Mouse (Mus musculus) granulocyte monocyte progenitor cell, adult 5-6 weeks (primary cell): Measurements from ENCODE around the gene Pla2g10. TPM values are rescaled to one million over a fixed set of nuclear protein-coding genes. Genes with fewer than 3 reads are reported as not detected.
"Not testable (repeated sequence)": the region's sequence is repeated elsewhere in the genome, so short reads cannot be mapped to it uniquely, and the experiment has no call there.

Experiments used
- ATAC-seq: replicated peaks from 2 replicates; pipeline ENCODE4 v1.8.0; 2016; ENCODE audit warnings: mild to moderate bottlenecking, moderate TSS enrichment, inconsistent platforms; ENCODE audit not compliant: poor library complexity, severe bottlenecking
- total RNA-seq, 2 experiments: library from RNA; stranded (forward) in 1 of 2; stranded (reverse) in 1 of 2; fragments of 200-712, 200-1000 nt in 1 of 2; fragments of >200 nt in 1 of 2; fragmentation: Nextera tagmentation in 1 of 2; gene quantifications; 2 replicates each; pipeline ENCODE4 v1.2.3; 2014 to 2017

Gene Pla2g10
- total RNA-seq, 2 experiments from 2014 or later = not detected

- no peak for ATAC-seq
These were observed 2.0 kb upstream of the Pla2g10 start for GRCm38 (mm10) chr16:13732786-13733185.

- ATAC-seq = no peak
These were observed 1.4 kb downstream of the Pla2g10 start for GRCm38 (mm10) chr16:13729428-13729827.

GRCm38 (mm10) chr16:13727811-13728335 lies 2.9 kb downstream of the Pla2g10 start:
- no peak for ATAC-seq

GRCm38 (mm10) chr16:13722937-13723336 lies 7.8 kb downstream of the Pla2g10 start:
- ATAC-seq = no peak

GRCm38 (mm10) chr16:13716821-13717553 lies 13.8 kb downstream of the Pla2g10 start:
- peak; percentile 95 for ATAC-seq

- ATAC-seq = no peak
These were observed 15.9 kb downstream of the Pla2g10 start for GRCm38 (mm10) chr16:13714910-13715309.

- ATAC-seq = no peak
These were observed 26.1 kb downstream of the Pla2g10 start for GRCm38 (mm10) chr16:13704676-13705075.

GRCm38 (mm10) chr16:13702184-13702583 lies 28.6 kb downstream of the Pla2g10 start:
- ATAC-seq = no peak

GRCm38 (mm10) chr16:13698998-13699397 lies 31.8 kb downstream of the Pla2g10 start:
- no peak for ATAC-seq

- no peak for ATAC-seq
These were observed 52.0 kb downstream of the Pla2g10 start for GRCm38 (mm10) chr16:13678601-13679319.

GRCm38 (mm10) chr16:13674511-13674910 lies 56.3 kb downstream of the Pla2g10 start:
- no peak for ATAC-seq

GRCm38 (mm10) chr16:13673114-13673513 lies 57.7 kb downstream of the Pla2g10 start:
- ATAC-seq = no peak

- peak; percentile 58 for ATAC-seq
These were observed 58.3 kb downstream of the Pla2g10 start for GRCm38 (mm10) chr16:13672386-13672898.

- peak; percentile 59 for ATAC-seq
These were observed 58.9 kb downstream of the Pla2g10 start, which contains the start of the genes Bfar and 3110001I22Rik for GRCm38 (mm10) chr16:13671685-13672385. Bfar (plus strand) TSS chr16:13671858. 3110001I22Rik (plus strand) TSS chr16:13671929.

GRCm38 (mm10) chr16:13670896-13671295 lies 59.9 kb downstream of the Pla2g10 start:
- ATAC-seq = not testable (repeated sequence)

- no peak for ATAC-seq
These were observed 61.5 kb downstream of the Pla2g10 start for GRCm38 (mm10) chr16:13669282-13669681.

GRCm38 (mm10) chr16:13668402-13669108 lies 62.2 kb downstream of the Pla2g10 start:
- ATAC-seq = no peak

- peak; percentile 64 for ATAC-seq
These were observed 62.9 kb downstream of the Pla2g10 start, which contains the start of gene Parn for GRCm38 (mm10) chr16:13667878-13668343. Parn (minus strand) TSS chr16:13668170.
